Mouse (Mus musculus): Measurements from ENCODE around the gene Acadl. TPM values are rescaled to one million over a fixed set of nuclear protein-coding genes. Genes with fewer than 3 reads are reported as not detected.

Gene Acadl
- polyA plus RNA-seq, 1 experiment from 2014 or later: 40.4 TPM

DNA sequence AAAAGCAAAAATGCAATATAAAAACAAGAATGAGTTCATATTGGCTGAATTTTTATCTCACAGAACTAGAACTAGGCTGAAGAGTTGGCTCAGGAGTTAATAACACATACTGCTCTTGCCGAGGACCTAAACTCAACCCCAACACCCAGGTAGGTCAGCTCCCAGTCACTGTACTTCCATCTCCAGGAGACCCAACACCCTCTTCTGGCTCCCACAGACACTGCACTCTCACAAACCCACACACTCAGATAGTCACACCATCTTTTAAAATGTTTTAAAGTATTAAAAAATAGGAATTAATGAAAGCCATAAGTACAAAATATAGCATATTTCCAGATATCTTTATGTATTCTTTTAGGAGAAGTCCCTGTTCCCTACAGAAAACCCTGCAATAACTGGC is 49.9 kb downstream of the Acadl start:
- Histone ChIP-seq H3K36me3 (replicated peaks) (0 out of 2 replicates have a peak, but pooled peaks cover 2% of the 10 kb centered on the region), H3K4me3 (no peak overlapping the region), H3K27me3 (replicated peaks; ENCODE audit: low read depth, poor library complexity, severe bottlenecking) (0 out of 2 replicates have a peak, but pooled peaks cover under 1% of the 10 kb centered on the region), H3K27ac (replicated peaks) (no peak overlapping the region), H3K9me3 (no peaks in the 10 kb centered on the region), H3K4me1 (peaks cover 7% of the 10 kb centered on the region; the same call in 1 of the 2 replicates)
- no peak for DNase-seq (ENCODE audit: low spot score)
- WGBS: 91% methylated on average over 1 of the region's 1 CpGs

DNA sequence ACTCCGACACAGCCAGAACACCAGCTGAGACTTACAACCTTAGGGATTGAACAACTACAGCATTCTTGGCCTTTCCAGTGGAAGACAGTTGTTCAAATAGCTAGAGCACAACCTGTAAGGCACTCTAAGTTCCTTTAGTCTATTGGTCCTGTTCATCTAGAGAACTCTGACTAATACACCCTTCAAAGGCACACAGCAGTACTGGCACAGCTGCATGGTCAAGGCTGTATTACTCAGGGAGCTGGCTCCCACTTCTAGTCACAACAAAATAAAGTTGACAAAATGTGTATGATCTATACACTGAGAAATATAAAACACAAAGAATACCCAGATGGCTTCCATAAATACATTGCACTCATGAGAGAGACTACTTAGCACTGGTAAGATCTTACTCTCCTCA is 56.3 kb downstream of the Acadl start:
- H3K36me3 ChIP-seq (replicated peaks): peaks cover 3% of the 10 kb centered on the region; the same call in 1 of the 2 replicates
- WGBS: 89% methylated on average over 1 of the region's 1 CpGs
- H3K4me3 ChIP-seq: no peak overlapping the region
- H3K27ac ChIP-seq (replicated peaks): no peak overlapping the region
- peaks cover 5% of the 10 kb centered on the region; the same call in 1 of the 2 replicates for H3K4me1 ChIP-seq
- H3K27me3 ChIP-seq (replicated peaks; ENCODE audit: low read depth, poor library complexity, severe bottlenecking): no peaks in the 10 kb centered on the region
- no peak for DNase-seq (ENCODE audit: low spot score)
- H3K9me3 ChIP-seq: no peaks in the 10 kb centered on the region

DNA sequence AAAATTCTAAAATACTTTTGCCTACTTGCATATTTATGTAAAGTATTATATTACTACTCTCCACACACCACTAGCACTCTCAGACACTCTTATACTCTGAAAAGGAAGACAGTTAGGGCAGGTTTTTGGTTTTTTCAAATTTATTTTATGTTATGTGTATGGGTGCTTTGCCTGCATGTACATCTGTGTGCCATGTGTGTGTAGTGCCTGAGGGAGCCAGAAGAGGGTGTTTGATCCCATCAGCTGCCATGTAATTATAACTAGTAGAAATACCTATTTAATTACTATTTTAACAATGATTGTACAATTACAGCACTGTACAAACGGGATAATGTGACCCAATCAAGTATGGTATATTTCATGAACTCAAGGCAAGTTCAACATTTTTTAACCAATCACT is 57.7 kb downstream of the Acadl start:
- H3K9me3 ChIP-seq: no peaks in the 10 kb centered on the region
- 65% methylated on average over 1 of the region's 1 CpGs for WGBS
- no peaks in the 10 kb centered on the region for H3K27me3 ChIP-seq (replicated peaks; ENCODE audit: low read depth, poor library complexity, severe bottlenecking)
- peaks cover 5% of the 10 kb centered on the region; the same call in 1 of the 2 replicates for H3K4me1 ChIP-seq
- no peak overlapping the region for H3K4me3 ChIP-seq
- DNase-seq (ENCODE audit: low spot score): no peak
- H3K36me3 ChIP-seq (replicated peaks): peaks cover 16% of the 10 kb centered on the region
- no peak overlapping the region for H3K27ac ChIP-seq (replicated peaks)

DNA sequence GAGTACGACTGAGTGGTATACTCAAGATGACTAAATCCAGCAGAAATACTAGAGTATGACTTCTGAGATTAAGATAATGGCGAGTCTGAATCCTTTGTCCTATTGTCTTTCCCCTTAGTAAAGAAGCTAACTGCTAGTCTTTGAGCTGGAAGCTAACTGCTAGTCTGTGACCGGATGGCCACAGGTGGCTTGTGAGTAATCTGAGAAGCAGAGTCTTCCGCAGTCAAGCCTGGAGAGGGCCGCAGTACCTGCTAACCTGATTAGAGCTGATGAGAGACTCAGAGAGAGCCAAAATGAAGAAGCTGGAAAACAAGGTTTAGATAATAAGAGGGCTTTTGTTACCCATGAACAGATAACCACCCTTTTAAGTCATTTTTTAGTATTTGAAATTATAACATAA is 58.4 kb downstream of the Acadl start:
- no peak for DNase-seq (ENCODE audit: low spot score)
- Histone ChIP-seq H3K4me1 (peaks cover 5% of the 10 kb centered on the region; the same call in 1 of the 2 replicates), H3K9me3 (no peaks in the 10 kb centered on the region), H3K36me3 (replicated peaks) (peaks cover 23% of the 10 kb centered on the region), H3K27ac (replicated peaks) (no peak overlapping the region), H3K27me3 (replicated peaks; ENCODE audit: low read depth, poor library complexity, severe bottlenecking) (no peaks in the 10 kb centered on the region), H3K4me3 (no peak overlapping the region)
- 55% methylated on average over 5 of the region's 5 CpGs for WGBS

DNA sequence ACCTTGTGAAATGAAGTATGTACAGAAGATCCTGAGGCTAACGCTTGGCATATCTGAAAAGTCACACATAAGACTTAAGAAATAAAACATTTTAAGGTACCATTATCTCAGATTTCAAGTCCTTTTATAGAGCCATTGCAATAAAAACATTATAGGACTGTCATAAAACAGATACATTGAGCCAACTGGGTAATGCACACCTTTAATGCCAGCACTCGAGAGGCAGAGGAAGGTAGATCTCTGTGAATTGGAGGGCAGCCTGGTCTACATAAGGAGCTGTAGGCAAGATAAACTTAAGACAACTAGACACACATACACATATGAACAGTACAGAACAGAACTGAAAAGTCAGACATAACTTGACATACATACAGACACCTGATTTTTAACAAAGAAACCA is 65.1 kb downstream of the Acadl start:
- no peak for DNase-seq (ENCODE audit: low spot score)
- 93% methylated on average over 2 of the region's 2 CpGs for WGBS
- Histone ChIP-seq H3K9me3 (no peaks in the 10 kb centered on the region), H3K36me3 (replicated peaks) (peaks cover 36% of the 10 kb centered on the region), H3K27me3 (replicated peaks; ENCODE audit: low read depth, poor library complexity, severe bottlenecking) (no peaks in the 10 kb centered on the region), H3K4me1 (no peaks in the 10 kb centered on the region), H3K4me3 (no peak overlapping the region), H3K27ac (replicated peaks) (no peak overlapping the region)

DNA sequence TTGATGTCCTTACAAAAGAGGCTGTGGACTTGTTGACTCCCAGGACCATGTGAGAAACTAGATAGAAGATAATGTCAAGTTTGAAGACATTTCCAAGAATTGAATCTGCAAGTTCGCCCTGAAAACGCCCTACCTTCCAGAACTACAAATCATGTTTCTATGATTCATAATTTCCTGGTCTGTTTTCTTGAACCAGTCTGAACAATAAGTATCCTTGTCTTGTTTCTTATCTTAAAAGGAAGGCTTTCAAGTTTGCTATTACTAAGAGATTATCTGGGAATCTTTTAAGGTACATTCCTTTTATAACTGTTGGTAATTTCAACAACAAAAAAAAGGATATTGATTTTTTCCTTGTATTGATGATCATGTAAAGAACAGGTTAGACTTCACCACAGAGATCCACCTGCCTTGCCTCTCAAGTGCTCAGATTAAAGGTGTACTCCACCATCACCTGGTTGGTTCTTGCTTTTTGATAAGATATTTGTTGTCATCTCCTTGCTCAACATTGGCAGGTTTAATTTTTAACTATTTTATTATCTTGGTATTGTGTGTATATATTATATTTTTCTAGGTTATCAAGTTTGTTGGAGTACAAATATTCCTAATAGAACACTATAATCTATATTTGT is 70.1 kb downstream of the Acadl start:
- 96% methylated on average over 2 of the region's 2 CpGs for WGBS
- H3K9me3 ChIP-seq: no peaks in the 10 kb centered on the region
- H3K27me3 ChIP-seq (replicated peaks; ENCODE audit: low read depth, poor library complexity, severe bottlenecking): no peaks in the 10 kb centered on the region
- no peak for DNase-seq (ENCODE audit: low spot score)
- no peak overlapping the region for H3K4me3 ChIP-seq
- H3K4me1 ChIP-seq: no peaks in the 10 kb centered on the region
- H3K27ac ChIP-seq (replicated peaks): no peak overlapping the region
- peaks cover 3% of the 10 kb centered on the region; the same call in 1 of the 2 replicates for H3K36me3 ChIP-seq (replicated peaks)

DNA sequence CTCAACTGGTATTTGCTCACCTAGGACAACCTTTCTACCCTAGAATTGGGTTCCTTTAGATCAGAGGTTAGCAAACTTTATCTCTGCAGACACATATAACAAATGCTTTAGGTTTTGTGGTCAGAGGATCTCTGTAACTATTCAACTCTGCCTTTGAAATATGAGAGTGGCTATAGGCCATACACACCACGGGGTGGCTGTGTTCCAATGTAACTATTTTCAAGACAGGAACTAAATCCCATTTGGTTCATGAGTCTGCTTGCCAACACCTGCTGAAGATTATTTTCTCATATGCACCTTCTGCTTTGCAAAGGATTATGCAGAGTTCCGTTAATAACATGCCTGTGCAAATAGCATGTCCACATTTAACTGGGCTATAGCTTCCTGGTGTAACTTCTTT is 80.8 kb downstream of the Acadl start:
- 76% methylated on average over 2 of the region's 2 CpGs for WGBS
- no peak for DNase-seq (ENCODE audit: low spot score)

DNA sequence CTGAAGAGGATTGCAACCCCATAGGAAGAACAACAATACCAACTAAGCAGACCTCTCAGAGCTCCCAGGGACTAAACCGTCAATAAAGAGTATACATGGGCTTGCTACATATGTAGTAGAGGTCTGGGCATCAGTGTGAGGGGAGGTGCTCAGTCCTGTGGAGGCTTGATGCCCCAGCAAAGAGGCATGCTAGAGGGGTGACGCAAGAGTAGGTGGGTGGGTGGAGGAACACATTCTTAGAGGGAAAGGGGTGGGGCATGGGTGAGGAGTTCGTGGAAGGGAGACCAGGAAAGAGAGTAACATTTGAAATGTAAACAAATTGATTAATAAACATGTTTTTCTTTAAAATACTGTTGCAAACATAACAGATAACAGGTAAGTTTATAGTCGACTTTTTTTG is 82.0 kb downstream of the Acadl start:
- no peaks in the 10 kb centered on the region for H3K4me1 ChIP-seq
- DNase-seq (ENCODE audit: low spot score): no peak
- H3K4me3 ChIP-seq: no peak overlapping the region
- no peaks in the 10 kb centered on the region for H3K27me3 ChIP-seq (replicated peaks; ENCODE audit: low read depth, poor library complexity, severe bottlenecking)
- WGBS: 78% methylated on average over 4 of the region's 4 CpGs
- no peaks in the 10 kb centered on the region; the same call in 1 of the 2 replicates for H3K36me3 ChIP-seq (replicated peaks)
- no peaks in the 10 kb centered on the region for H3K9me3 ChIP-seq
- no peak overlapping the region for H3K27ac ChIP-seq (replicated peaks)

More for the DNA sequence above, 80.8 kb downstream of the Acadl start:
- Histone ChIP-seq H3K9me3 (no peaks in the 10 kb centered on the region), H3K27ac (replicated peaks) (no peak overlapping the region), H3K4me1 (no peaks in the 10 kb centered on the region), H3K36me3 (replicated peaks) (no peaks in the 10 kb centered on the region; the same call in 1 of the 2 replicates), H3K4me3 (no peak overlapping the region), H3K27me3 (replicated peaks; ENCODE audit: low read depth, poor library complexity, severe bottlenecking) (no peaks in the 10 kb centered on the region)

Other genes starting within 250 kb of the Acadl start
- 48.0 and 48.2 TPM in 2 replicates for gene Rpe, start 162.4 kb downstream of the Acadl start, polyA plus RNA-seq (2016; fragmentation: Nextera tagmentation; extraction: Ambion mirVana)
- 9.3 and 10.6 TPM in 2 replicates for gene Kansl1l, start 45.7 kb downstream of the Acadl start, polyA plus RNA-seq (2016; fragmentation: Nextera tagmentation; extraction: Ambion mirVana)
- gene Myl1, start 82.1 kb upstream of the Acadl start, polyA plus RNA-seq (2016; fragmentation: Nextera tagmentation; extraction: Ambion mirVana): 0.54 and 1.3 TPM in 2 replicates
- gene Lancl1, start 175.6 kb upstream of the Acadl start, polyA plus RNA-seq (2016; fragmentation: Nextera tagmentation; extraction: Ambion mirVana): 70.7 and 79.7 TPM in 2 replicates